ENCODE assay signal across 9 mouse cellular contexts in the genomic region with DNA sequence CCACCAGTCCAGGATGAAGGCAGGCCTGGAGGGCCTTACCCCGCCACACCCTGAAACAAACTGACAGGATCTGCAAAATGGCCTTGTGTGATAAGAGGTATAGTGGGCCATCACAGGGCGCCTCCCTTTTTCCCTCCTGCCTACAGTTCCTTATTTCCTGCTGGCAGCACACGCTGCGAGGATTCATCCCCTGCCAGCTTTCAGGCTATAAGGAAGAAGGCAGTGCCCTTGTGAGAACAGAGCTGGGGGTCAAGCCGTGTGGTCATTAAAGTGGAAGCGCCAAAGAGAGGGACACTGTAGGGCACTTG. TPM values are rescaled to one million over a fixed set of nuclear protein-coding genes. Genes with fewer than 3 reads are reported as not detected.
A peak's percentile ranks its signal among the peaks of the same experiment; 100 is the strongest.
DNase-seq lines count a peak whose midpoint lies in the region; ATAC-seq and TF ChIP-seq lines count a peak whose summit lies in the region.
"Had no signal": no experiment of that assay in that cellular context is flagged by ENCODE, and none has a peak within 500 bp of the region (broad histone marks: within the 10 kb centered on the region; RNA-seq: fewer than 3 reads in every experiment).

No protein-coding gene starts in this region.

- peak overlapping the region; percentile 84 for H3K4me2 ChIP-seq in heart, postnatal 0 days (ENCODE audit: low read depth, low read length)
- peak overlapping the region; percentile 78 for H3K4me2 ChIP-seq in forebrain, embryonic 15.5 days (replicated peaks)
- peak overlapping the region; percentile 91 for H3K4me2 ChIP-seq in liver, embryonic 16.5 days (ENCODE audit: low read depth, low read length)

- intact Hi-C loops in heart, postnatal 10 days (cut with DNase I) = loop anchor here (2.0 to 5.0 kb wide), 2 partner anchors 61 to 169 kb away; a partner anchor contains a TSS

- TF ChIP-seq EP300 in heart, postnatal 0 days (IDR thresholded peaks at IDR 0.05; ENCODE audit: low read depth) = no peak

- H3K4me3 ChIP-seq in heart, postnatal 0 days (ENCODE audit: low read depth, low read length) = peak overlapping the region; percentile 77
- H3K4me3 ChIP-seq in forebrain, embryonic 15.5 days = peak overlapping the region; percentile 97
- peak overlapping the region; percentile 93 for H3K4me3 ChIP-seq in liver, embryonic 16.5 days (ENCODE audit: low read depth, low read length)

- H3K27ac ChIP-seq in heart, postnatal 0 days (ENCODE audit: low read depth) = peak overlapping the region; percentile 97
- peak overlapping the region; percentile 99 for H3K27ac ChIP-seq in forebrain, embryonic 15.5 days (replicated peaks)
- peak overlapping the region; percentile 98 for H3K27ac ChIP-seq in liver, embryonic 16.5 days (ENCODE audit: low read length)

- no peak for TF ChIP-seq CTCF in heart, postnatal 0 days (IDR thresholded peaks at IDR 0.05; ENCODE audit: low read depth)

- peak overlapping the region; percentile 77 for H3K9ac ChIP-seq in heart, postnatal 0 days (replicated peaks; ENCODE audit: low read depth, low read length)
- peak overlapping the region; percentile 99 for H3K9ac ChIP-seq in forebrain, embryonic 15.5 days (replicated peaks)
- H3K9ac ChIP-seq in liver, embryonic 16.5 days (ENCODE audit: low read depth, low read length) = peak overlapping the region; percentile 96

- DNase-seq in heart, postnatal 0 days (ENCODE audit: low spot score) = no peak
- no peak for DNase-seq in heart, postnatal 10 days
- DNase-seq in right cerebral cortex, adult 18-20 months = no peak
- no peak for DNase-seq in urinary bladder, adult 2 months (ENCODE audit: low spot score)

- H3K4me1 ChIP-seq in heart, postnatal 0 days (ENCODE audit: control insufficient read depth, insufficient read depth) = peaks cover 33% of the 10 kb centered on the region
- peaks cover 42% of the 10 kb centered on the region for H3K4me1 ChIP-seq in forebrain, embryonic 15.5 days
- H3K4me1 ChIP-seq in liver, embryonic 16.5 days (ENCODE audit: control insufficient read depth, low read depth, low read length) = peaks cover 51% of the 10 kb centered on the region

- H3K9me3 ChIP-seq in heart, postnatal 0 days (replicated peaks; ENCODE audit: control insufficient read depth, low read length) = no peaks in the 10 kb centered on the region
- no peaks in the 10 kb centered on the region for H3K9me3 ChIP-seq in forebrain, embryonic 15.5 days
- H3K9me3 ChIP-seq in liver, embryonic 16.5 days (replicated peaks; ENCODE audit: control insufficient read depth, low read length) = no peaks in the 10 kb centered on the region

- no peaks in the 10 kb centered on the region for H3K27me3 ChIP-seq in heart, postnatal 0 days (ENCODE audit: control insufficient read depth, insufficient read depth, low read length)
- H3K27me3 ChIP-seq in forebrain, embryonic 15.5 days = no peaks in the 10 kb centered on the region
- H3K27me3 ChIP-seq in liver, embryonic 16.5 days (ENCODE audit: control insufficient read depth, insufficient read depth, low read depth, low read length) = no peaks in the 10 kb centered on the region

- H3K36me3 ChIP-seq in heart, postnatal 0 days (replicated peaks; ENCODE audit: control insufficient read depth, insufficient read depth, low read length) = peaks cover 8% of the 10 kb centered on the region
- peaks cover 11% of the 10 kb centered on the region for H3K36me3 ChIP-seq in forebrain, embryonic 15.5 days
- peaks cover 15% of the 10 kb centered on the region for H3K36me3 ChIP-seq in liver, embryonic 16.5 days (ENCODE audit: control insufficient read depth, insufficient read depth)

- 3% methylated on average over 6 of the region's 6 CpGs for WGBS in heart, postnatal 0 days
- 7% methylated on average over 6 of the region's 6 CpGs for WGBS in forebrain, embryonic 15.5 days
- 4% methylated on average over 6 of the region's 6 CpGs for WGBS in liver, embryonic 16.5 days (ENCODE audit: insufficient replicate concordance)

- ATAC-seq in heart, postnatal 0 days (ENCODE audit: insufficient read depth, low read depth) = no peak
- ATAC-seq in activated CD4-positive, CD25-positive, alpha-beta regulatory T cell, adult 4 months = peak; percentile 4
- ATAC-seq in forebrain, embryonic 15.5 days (replicated peaks) = peak; percentile 18
- ATAC-seq in liver, embryonic 16.5 days (ENCODE audit: low read depth) = peak; percentile 78
- no peak for ATAC-seq in inflammation-experienced regulatory T-cells, adult 6 months

RNA-seq across cellular contexts. Expression of a gene that starts 1.1 kb away (rescaled TPM):
- 295 and 352 TPM in 2 replicates for total RNA-seq in heart, postnatal 0 days (2014; rRNA removed; ENCODE audit: low replicate concordance)
- polyA plus RNA-seq in heart, postnatal 0 days (2015; fragmentation: Nextera tagmentation; extraction: Ambion mirVana) = 156 and 165 TPM in 2 replicates
- total RNA-seq in heart, postnatal 10 days (2021) = 100 to 1,000 TPM; 236 to 245 TPM
- polyA plus RNA-seq in activated CD4-positive, CD25-positive, alpha-beta regulatory T cell, adult 4 months (2017; shearing (Covaris generic)) = 10 to 100 TPM; 21.3 to 27.1 TPM
- 534 and 562 TPM in 2 replicates for polyA plus RNA-seq in forebrain, embryonic 15.5 days (2015; fragmentation: Nextera tagmentation; extraction: Ambion mirVana)
- polyA plus RNA-seq in liver, embryonic 16.5 days (2015; fragmentation: Nextera tagmentation; extraction: Ambion mirVana) = 159 and 168 TPM in 2 replicates
- polyA plus RNA-seq in inflammation-experienced regulatory T-cells, adult 6 months (2017; shearing (Covaris generic)) = 10 to 100 TPM; 24.0 to 31.4 (median 28.0) TPM
- 148 and 156 TPM in 2 replicates for polyA plus RNA-seq in urinary bladder, adult 2 months (2012; rRNA removed)

RNA-seq across cellular contexts. Expression of a gene that starts 55.5 kb away (rescaled TPM):
- 56.9 and 58.1 TPM in 2 replicates for total RNA-seq in heart, postnatal 0 days (2014; rRNA removed; ENCODE audit: low replicate concordance)
- 42.5 and 47.2 TPM in 2 replicates for polyA plus RNA-seq in heart, postnatal 0 days (2015; fragmentation: Nextera tagmentation; extraction: Ambion mirVana)
- total RNA-seq in heart, postnatal 10 days (2021) = 10 to 100 TPM; 19.0 to 43.7 TPM
- polyA plus RNA-seq in activated CD4-positive, CD25-positive, alpha-beta regulatory T cell, adult 4 months (2017; shearing (Covaris generic)) = not detected
- polyA plus RNA-seq in forebrain, embryonic 15.5 days (2015; fragmentation: Nextera tagmentation; extraction: Ambion mirVana) = 3.1 TPM in 2 replicates
- 24.9 and 31.0 TPM in 2 replicates for polyA plus RNA-seq in liver, embryonic 16.5 days (2015; fragmentation: Nextera tagmentation; extraction: Ambion mirVana)
- polyA plus RNA-seq in inflammation-experienced regulatory T-cells, adult 6 months (2017; shearing (Covaris generic)) = not detected
- 61.5 and 102 TPM in 2 replicates for polyA plus RNA-seq in urinary bladder, adult 2 months (2012; rRNA removed)
- total RNA-seq: neutrophil, adult 5-6 weeks had no signal

Comparison
In these comparisons a context has a peak if more than half of its experiments do, and no peak if none do; other contexts are left out.
1. ATAC-seq: peak in activated CD4-positive, CD25-positive, alpha-beta regulatory T cell, adult 4 months (single experiment), forebrain, embryonic 15.5 days (single experiment) and liver, embryonic 16.5 days (single experiment); none in heart, postnatal 0 days (single experiment) and inflammation-experienced regulatory T-cells, adult 6 months (single experiment).
2. Peak in every context shown above with its lines, with median percentiles within 50 percentile points of each other: H3K27ac ChIP-seq, H3K4me2 ChIP-seq, H3K4me3 ChIP-seq and H3K9ac ChIP-seq.